Mouse (Mus musculus) monocyte, adult 5-6 weeks (primary cell): Measurements from ENCODE around the gene Tex264. TPM values are rescaled to one million over a fixed set of nuclear protein-coding genes. Genes with fewer than 3 reads are reported as not detected.
A peak's percentile ranks its signal among the peaks of the same experiment; 100 is the strongest.
"Not testable (repeated sequence)": the region's sequence is repeated elsewhere in the genome, so short reads cannot be mapped to it uniquely, and the experiment has no call there.

Experiments used
- ATAC-seq: fragments of 153-309, 156-312 bp; replicated peaks from 2 replicates; pipeline ENCODE4 v1.8.0; 2017; ENCODE audit warnings: mild to moderate bottlenecking; ENCODE audit not compliant: low TSS enrichment, insufficient number of reproducible peaks, severe bottlenecking, poor library complexity, low FRiP score
- total RNA-seq: library from RNA; stranded (forward); fragments of 200-1000, 200-491, 200-594 nt; gene quantifications from 3 replicates; pipeline ENCODE4 v1.2.3, GENCODE M21; 2017

The Tex264 gene
- total RNA-seq, 1 experiment from 2014 or later, result 19.3 TPM

DNA sequence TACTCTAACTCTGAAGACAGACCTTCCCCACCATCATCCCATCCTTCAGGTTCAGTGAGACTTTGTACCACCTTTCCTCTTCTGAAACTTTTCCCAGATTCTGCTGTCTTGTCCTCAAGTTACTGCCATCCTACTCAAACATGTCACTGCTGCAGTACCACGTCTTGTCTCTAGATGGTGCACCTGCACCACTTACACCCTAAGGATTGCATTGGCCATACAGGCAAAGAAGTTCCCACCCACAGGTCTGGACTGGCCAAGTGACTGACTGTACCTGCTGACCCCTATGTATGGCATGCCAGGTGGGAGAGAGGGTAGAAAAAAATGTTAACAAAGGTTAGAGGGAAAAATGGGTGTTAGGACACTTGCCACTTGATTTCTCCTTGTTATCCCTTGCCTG, 10.2 kb downstream of the Tex264 start:
- ATAC-seq, result peak; percentile 80

DNA sequence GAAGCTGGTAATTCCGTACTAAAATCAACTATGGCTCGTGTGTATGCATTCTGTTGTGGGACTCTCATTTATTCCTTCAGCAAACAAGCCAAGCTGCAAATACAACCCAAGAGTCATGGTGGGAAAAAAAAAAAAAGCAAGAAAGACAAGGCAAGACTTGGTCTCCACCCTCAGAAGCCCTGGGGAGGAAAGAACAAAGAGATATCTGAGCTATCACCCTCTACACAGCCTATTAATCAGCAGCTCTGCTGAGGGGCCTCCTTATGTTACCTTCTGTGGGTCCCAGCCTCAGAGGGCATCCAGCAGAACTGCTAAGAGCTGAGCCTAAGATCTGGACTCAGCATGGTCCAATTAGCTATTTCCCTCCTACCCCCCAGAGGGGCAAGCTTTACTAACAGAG, 11.9 kb downstream of the Tex264 start:
- no peak for ATAC-seq

DNA sequence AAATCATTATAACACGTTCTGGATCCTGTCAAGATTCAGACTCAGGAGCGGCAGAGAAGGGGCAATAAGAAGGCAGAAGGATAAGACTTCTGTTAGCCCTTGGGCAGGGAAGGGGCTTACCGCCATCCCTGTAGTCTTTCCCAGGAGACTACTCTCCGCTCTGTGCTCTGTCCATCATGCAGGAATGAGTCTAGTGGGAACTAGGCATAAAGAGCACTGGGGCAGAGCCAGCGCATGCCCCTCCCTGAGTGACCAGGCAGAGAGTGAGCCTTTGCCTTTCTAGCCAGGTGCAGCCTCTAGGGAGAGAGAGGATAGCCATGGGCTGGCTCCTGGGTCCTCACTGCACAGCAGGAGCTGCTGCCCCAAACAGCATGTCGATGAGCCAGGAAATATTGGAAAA, 20.9 kb downstream of the Tex264 start:
- ATAC-seq, result no peak

DNA sequence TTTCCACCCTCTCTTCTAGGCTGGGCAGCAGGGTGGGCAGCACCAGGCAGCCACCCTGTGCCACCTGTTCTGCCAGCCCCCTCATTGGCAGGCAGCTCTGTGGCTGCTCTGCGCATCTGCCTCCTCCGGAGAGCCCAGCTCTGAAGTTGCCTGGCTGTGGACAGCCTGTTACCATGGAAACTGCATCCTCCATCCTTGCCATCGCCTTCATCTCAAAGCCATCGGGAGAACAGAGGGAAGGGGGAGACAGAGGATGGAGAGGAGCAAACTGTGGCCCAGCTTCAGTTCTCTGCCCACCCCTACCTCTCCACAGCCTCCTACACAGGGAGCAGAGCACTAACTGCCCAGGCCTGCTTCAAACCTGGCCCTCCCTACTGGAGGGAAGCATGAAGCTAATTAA, 21.3 kb downstream of the Tex264 start:
- ATAC-seq, result no peak

DNA sequence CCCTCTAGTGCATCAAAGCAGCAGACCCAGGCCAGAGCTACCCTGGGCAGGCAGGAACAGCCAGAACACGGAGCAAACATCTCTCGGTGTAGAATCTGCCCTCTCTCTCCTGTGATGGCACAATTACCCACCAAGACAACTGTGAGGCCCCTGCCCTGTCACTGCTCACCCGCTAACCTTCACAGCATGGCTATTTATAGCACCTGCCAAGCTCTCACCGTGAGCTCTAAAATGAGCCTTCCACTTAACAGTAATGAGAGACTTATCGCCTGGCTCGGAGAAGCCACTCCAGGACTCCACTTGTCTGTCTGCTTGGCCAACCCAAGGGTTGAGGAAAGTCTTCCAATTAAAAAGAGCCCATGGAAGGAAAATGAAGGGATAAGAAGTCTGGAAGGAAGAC, 22.5 kb downstream of the Tex264 start:
- ATAC-seq, result no peak

DNA sequence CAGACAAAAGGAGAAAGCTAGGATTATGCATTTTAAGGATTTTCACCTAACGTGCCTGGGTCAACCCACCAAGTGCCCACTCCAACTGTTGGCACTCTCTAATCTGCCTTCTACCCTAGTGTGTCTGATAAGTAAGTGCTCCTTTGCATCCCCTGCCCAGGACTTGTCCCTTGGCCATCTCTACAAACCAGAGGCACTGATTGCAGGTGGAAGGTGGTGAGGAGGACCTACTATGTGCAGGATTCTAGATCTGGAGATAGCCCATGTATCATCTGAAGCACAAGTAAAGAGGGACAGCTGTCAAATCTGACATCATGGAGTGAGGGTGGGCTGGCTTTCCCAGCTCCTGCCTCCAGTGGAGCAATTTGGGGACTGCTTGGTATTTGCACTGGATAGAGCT, 25.8 kb downstream of the Tex264 start:
- no peak for ATAC-seq

DNA sequence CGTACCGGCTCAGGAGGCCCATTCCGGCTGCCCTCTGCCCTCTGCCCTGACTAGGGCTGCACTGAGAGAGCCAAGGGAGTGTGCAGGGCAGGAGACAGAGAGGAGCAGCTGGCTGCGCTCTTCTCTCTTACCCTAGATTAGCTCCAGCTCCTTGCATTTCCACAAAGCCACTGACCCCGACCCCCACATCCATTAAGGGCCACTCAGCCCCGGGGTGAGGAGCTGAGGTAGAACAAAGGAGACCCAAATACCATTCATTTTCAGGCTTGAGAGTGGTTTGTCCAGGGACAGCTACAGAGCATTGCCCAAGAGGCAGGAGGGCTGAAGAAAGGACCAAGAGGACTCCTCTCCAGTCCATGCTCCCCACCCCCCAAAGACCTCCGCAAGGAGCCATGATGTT, 26.3 kb downstream of the Tex264 start:
- no peak for ATAC-seq

DNA sequence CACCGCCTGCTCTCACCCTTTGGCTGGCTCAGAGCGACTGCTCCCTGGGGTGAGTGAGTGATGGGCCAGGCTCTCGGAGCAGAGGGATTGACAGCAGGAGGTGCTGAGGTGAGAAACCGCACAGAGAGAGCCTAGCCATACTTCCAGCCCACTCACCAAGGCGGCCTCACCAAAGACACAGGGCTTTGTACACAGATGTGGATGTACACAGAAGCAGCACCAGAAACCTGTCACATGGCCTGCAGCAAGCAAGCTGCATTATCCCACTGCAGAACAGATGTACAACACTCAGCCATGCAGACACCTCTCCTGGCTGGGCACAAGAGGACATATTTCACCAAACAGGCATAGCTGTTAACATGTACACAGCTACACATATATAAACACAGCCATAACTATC, 28.1 kb downstream of the Tex264 start:
- no peak for ATAC-seq

DNA sequence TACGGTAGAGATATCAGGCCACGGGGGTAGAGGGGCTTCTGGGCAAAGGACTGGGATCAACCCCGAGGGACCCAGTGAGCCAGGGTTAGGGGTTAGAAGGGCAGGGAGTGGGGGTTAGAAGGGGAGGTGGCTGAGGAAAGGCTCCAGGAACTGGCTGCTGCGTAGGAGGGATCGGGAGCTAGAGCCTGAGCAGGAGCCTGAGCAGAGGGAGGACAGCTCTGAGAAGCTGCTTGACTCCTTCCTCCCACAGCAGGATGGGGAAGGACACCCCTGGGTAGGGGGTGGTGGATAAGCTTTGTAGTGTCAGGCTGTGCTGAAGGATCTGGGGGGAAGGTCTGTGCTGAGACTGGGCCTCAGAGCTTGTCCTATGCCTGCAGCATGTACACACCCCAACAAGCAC, 28.9 kb downstream of the Tex264 start:
- ATAC-seq, result no peak

DNA sequence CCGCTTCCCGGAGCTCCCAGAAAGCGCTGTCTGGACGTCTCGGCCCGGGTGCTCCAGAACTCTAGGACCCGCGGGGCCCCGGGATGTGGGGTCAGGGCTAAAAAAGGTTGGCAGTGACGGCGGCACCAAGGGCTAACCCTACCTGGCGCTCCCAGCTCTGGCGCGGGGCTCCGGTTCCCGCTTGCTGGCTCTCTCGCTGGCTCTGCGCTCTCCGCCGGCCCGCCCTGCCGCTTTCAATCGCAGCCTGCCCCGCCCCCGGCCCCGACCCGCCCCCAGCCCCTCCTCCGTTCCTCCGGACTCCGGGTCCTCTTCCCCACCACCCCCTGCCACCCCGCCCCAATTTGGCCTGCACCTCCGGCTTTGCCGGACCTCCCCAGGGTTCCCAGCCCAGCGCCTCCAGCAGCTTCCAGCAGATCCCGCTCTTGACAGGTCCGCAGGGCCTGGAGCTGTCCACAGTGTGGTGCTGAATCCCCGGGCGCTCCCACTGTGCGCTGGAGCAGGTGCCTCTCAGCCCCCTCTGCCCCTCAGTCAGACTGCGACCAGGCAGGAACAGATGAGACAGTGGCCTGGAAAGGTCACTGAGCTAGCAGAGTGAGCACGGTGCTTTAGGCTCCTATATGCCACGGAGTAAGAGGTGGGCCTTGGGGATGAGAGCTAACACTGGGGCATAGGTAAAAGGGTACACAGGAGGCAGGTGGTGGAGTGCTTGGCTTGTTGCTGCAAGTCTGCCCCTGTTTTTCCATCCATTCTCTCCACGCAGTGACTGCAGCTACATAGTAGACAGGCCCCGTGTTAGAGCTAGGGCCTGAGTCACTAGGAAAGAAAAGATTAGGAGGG, 29.6 kb downstream of the Tex264 start, which contains the start of gene Grm2:
Gene Grm2, minus strand, starts transcription at position 199 of the 837 bp plus-strand sequence.
- ATAC-seq, result no peak

DNA sequence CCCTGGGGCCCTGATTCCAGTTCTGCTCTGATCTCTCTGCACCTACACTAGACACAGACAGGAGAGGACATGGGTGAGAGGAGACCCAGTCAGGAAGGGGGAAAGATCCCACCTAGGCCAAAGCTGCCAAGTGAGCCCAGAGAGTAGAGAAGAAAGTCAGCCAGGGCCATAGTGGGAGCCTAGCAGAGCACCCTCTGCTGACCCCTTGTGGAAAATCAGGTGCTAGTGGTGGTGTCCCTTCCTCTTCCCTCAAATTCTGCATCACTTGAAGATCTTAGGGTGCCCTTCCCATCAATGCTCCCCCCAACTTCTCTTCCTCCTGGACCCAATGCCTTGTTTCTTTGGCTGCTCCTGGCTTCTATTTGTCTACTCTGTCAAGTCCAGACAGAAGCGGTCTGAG, 33.0 kb downstream of the Tex264 start:
- no peak for ATAC-seq

DNA sequence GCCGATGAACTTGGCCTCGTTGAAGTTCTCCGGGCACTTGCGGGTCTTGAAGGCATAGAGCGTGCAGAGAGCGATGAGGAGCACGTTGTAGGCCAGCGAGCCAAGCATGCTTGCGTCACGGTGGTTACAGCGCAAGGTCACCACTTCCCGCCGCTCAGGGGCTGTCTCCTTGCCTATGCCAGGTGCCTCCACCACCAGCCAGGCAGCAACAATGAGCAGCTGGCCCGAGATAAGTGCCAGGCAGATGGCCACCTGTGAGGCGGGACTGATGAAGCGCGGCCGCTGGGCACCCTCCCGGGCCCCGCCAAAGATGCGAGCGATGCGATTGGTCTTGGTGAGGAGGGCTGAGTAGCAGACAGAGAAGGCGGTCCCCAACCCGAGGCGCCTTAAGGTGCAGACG, 38.5 kb downstream of the Tex264 start:
- ATAC-seq, result no peak

DNA sequence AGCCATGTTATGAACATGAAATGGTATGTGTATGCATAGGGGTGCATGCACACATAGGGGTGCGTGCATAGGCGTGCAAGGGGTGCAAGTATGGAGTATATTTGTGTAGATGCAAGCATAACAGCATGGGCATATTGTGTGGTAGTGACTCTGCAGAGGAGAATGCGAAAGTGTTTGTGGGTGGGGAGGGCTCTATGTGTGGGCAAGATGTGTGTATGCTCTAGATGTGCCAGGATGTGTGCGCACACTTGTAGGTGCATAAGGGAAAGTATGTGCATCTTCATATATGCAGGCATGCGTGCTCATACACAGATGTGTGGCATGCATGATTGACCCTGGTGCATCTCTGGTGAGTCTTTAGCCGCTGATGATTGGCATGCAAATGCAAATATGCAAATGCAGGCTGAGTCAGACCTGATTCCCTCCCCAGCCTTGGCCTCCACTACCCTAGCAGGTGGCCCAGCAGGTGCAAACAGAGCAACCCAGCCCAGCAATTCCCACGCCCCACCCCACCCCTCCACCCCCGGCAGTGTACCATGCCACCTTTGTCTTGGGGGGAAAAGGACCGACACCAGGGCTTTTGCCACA, 39.9 kb downstream of the Tex264 start:
- ATAC-seq, result no peak

DNA sequence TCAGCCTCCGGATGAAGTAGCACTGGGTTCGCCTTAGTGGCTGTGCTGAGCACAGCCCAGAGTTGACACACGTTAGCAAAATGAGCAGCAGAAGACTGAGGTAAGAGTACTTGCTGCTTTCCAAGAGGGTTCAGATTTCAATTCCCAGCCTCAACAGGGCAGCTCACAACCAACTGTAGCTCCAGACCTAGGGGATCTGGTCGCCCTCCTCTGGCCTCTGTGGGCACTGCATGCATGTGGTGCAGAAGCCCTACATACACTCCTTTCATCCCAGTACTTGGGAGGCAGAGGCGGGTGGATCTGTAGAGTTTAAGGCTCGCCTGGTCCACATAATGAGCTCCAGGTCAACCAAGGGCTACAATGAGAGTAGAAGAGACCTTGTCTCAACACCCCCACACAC, 41.9 kb downstream of the Tex264 start:
- ATAC-seq, result no peak

DNA sequence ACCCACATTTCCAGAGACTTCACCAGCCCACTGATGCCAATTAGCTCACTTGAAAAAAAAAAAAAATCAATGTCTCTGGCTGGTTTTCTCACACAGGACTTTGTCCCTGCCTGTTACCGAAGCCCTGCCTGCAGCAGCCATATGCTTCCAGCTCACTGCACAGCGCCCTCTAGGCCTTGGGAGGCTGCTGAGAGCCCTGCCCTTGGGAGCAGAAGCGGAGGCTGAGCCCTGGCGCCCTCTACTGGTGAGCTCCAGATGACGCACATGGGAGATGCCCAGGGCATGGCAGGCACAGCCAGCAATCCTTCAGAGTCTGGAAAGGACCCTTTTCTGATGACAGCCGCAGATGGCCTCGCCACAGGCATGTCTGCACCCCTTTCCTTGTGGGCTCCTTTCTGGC, 42.6 kb downstream of the Tex264 start:
- ATAC-seq, result no peak

DNA sequence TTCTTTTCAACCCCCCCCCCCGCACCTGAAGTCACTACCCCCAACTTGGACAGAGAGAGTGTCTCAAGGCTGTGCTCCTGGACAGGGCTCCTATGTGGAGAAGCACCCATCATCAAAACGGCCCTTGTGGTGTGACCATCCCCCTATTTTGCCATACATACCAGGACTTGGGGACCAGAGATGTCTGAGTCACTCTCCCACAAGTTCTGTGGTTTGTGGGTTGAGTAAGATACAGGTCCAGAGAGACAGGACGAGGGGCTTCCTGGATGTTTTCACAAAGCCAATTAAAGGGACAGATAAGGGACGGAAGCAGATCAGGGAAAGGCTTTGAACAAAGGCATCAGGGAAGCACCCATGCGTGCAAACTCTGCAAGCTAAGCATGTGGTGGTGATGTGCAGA, 44.4 kb downstream of the Tex264 start:
- no peak for ATAC-seq

DNA sequence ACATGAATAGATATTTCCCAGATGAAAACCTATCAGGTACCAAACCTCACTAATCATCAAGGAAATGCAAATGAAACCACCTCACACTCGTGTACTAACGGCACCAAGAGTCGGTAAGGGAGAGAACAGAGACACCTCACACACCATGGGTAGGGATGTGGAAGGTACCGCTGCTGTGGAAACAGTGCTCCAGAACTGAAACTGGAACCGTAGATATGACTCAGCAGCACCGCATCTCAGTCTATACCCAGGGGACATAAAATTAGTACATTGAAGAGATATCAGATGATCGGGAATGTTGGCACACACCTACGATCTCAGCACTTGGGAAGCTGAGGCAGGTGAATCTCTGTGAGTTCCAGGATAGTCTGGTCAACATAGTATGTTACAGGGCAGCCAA, 47.6 kb downstream of the Tex264 start:
- ATAC-seq, result no peak

DNA sequence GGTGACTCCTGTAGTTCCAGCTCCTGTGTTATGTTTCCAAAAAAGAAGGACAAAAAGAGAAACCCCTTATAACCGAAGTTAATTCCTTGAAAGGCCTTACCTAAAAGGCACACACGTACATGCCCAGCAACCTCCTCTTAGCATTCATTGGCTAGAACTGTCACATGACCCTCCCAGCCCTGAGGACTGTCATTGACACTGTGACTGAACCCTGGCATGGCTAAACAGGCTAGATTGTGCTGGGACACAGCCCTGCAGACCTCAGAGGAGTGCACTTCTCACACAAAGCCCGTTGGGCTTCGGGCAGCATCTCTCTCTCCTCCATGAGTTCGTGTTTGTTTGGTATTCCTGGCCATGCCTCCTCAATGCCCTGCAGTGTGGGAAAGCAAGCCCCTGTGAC, 53.5 kb downstream of the Tex264 start:
- no peak for ATAC-seq

DNA sequence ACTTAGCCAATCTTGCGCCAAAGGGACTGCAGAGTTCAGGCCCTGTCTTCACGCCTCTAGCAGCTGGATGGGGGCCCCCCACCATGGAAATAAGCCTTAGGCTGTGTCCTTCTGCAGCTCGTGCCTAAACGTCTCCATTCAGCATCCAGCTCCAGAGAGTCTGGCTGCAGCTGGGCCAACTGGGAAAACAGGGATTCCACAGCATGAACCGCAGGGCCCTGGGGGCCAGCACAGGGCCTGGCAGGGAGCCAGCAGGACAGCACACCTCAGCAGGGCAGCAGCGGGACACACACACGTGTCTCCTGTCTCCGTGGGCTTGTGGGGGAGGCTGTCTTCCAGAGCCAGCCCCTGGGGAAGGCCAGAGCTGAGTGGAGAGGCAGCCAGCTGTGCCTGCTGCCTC, 57.9 kb downstream of the Tex264 start:
- not testable (repeated sequence) for ATAC-seq

DNA sequence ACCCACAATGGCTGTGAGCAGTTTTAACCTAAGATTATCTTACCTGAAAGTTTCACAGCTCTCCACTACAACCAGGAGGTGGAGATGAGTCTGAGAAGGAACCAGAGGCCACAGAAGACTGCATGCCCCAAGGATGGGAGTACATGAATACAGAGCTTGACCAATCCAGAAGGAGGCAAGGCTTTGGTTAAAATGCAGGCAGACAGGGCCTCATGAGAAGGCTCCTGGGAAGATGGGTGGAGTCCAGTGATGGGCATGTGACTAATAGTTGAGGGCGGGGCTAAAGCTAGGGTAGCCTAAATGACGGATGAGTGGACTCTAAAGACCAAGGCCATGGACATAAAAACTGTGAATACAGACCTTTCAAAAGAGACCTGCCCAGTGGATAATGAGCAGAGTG, 59.4 kb downstream of the Tex264 start, which contains the start of gene Iqcf6:
Gene Iqcf6, plus strand, starts transcription at position 301 of the 400 bp plus-strand sequence.
- ATAC-seq, result no peak
